Mouse (Mus musculus): ENCODE data around the gene Trpv3. TPM values are rescaled to one million over a fixed set of nuclear protein-coding genes. Genes with fewer than 3 reads are reported as not detected.

The Trpv3 gene
- polyA plus RNA-seq (2015; fragmentation: Nextera tagmentation; extraction: Ambion mirVana), result 0.20 and 0.29 TPM in 2 replicates

GRCm38 (mm10) chr11:73267267-73267666 is at the start of gene Trpv3:
TSS of gene Trpv3 (plus strand) at chr11:73267388.
- Histone ChIP-seq H3K4me2 (no peak within 1 kb of the TSS), H3K27ac (replicated peaks) (no peak within 1 kb of the TSS), H3K4me1 (no peaks in the 10 kb centered on the region), H3K36me3 (no peaks in the 10 kb centered on the region), H3K4me3 (replicated peaks) (no peak within 1 kb of the TSS), H3K9me3 (replicated peaks) (no peaks in the 10 kb centered on the region), H3K9ac (replicated peaks) (no peak within 1 kb of the TSS), H3K27me3 (replicated peaks) (no peaks in the 10 kb centered on the region)
- no peak for ATAC-seq (ENCODE audit: low FRiP score)
- 90% methylated on average over 7 of the region's 7 CpGs for WGBS

- no peak for ATAC-seq (ENCODE audit: low FRiP score)
- Histone ChIP-seq H3K27ac (replicated peaks) (no peak overlapping the region), H3K4me3 (replicated peaks) (no peak overlapping the region), H3K27me3 (replicated peaks) (0 out of 2 replicates have a peak, but pooled peaks cover 4% of the 10 kb centered on the region), H3K9me3 (replicated peaks) (no peaks in the 10 kb centered on the region), H3K4me2 (no peak overlapping the region), H3K9ac (replicated peaks) (no peak overlapping the region), H3K36me3 (no peaks in the 10 kb centered on the region), H3K4me1 (no peaks in the 10 kb centered on the region)
- WGBS, result 60% methylated on average over 2 of the region's 2 CpGs
These were observed 47.5 kb upstream of the Trpv3 start for GRCm38 (mm10) chr11:73219671-73220070.

GRCm38 (mm10) chr11:73220651-73221050 is 46.5 kb upstream of the Trpv3 start:
- Histone ChIP-seq H3K4me3 (replicated peaks) (no peak overlapping the region), H3K36me3 (no peaks in the 10 kb centered on the region), H3K4me1 (no peaks in the 10 kb centered on the region), H3K9me3 (replicated peaks) (no peaks in the 10 kb centered on the region), H3K9ac (replicated peaks) (no peak overlapping the region), H3K27me3 (replicated peaks) (no peaks in the 10 kb centered on the region), H3K27ac (replicated peaks) (no peak overlapping the region), H3K4me2 (no peak overlapping the region)
- no peak for ATAC-seq (ENCODE audit: low FRiP score)
- 88% methylated on average over 1 of the region's 1 CpGs for WGBS

- no peaks in the 10 kb centered on the region for H3K36me3 ChIP-seq
- no peaks in the 10 kb centered on the region for H3K27me3 ChIP-seq (replicated peaks)
- H3K9me3 ChIP-seq (replicated peaks), result no peaks in the 10 kb centered on the region
- ATAC-seq (ENCODE audit: low FRiP score), result no peak
- no peak overlapping the region for H3K4me2 ChIP-seq
- H3K4me1 ChIP-seq, result no peaks in the 10 kb centered on the region
- H3K27ac ChIP-seq (replicated peaks), result no peak overlapping the region
- H3K4me3 ChIP-seq (replicated peaks), result no peak overlapping the region
- H3K9ac ChIP-seq (replicated peaks), result no peak overlapping the region
- 44% methylated on average over 5 of the region's 5 CpGs for WGBS
These were observed 44.3 kb upstream of the Trpv3 start for GRCm38 (mm10) chr11:73222846-73223245.

GRCm38 (mm10) chr11:73223966-73224365 is 43.2 kb upstream of the Trpv3 start:
- WGBS, result 77% methylated on average over 2 of the region's 2 CpGs
- H3K9ac ChIP-seq (replicated peaks), result no peak overlapping the region
- H3K36me3 ChIP-seq, result no peaks in the 10 kb centered on the region
- H3K4me3 ChIP-seq (replicated peaks), result no peak overlapping the region
- H3K27me3 ChIP-seq (replicated peaks), result no peaks in the 10 kb centered on the region
- H3K9me3 ChIP-seq (replicated peaks), result 0 out of 2 replicates have a peak, but pooled peaks cover 2% of the 10 kb centered on the region
- ATAC-seq (ENCODE audit: low FRiP score), result no peak
- H3K4me2 ChIP-seq, result no peak overlapping the region
- no peaks in the 10 kb centered on the region for H3K4me1 ChIP-seq
- H3K27ac ChIP-seq (replicated peaks), result no peak overlapping the region

GRCm38 (mm10) chr11:73225856-73226255 is 41.3 kb upstream of the Trpv3 start:
- H3K4me3 ChIP-seq (replicated peaks), result no peak overlapping the region
- H3K9me3 ChIP-seq (replicated peaks), result 0 out of 2 replicates have a peak, but pooled peaks cover 4% of the 10 kb centered on the region
- H3K9ac ChIP-seq (replicated peaks), result no peak overlapping the region
- ATAC-seq (ENCODE audit: low FRiP score), result no peak
- no peak overlapping the region for H3K27ac ChIP-seq (replicated peaks)
- H3K27me3 ChIP-seq (replicated peaks), result no peaks in the 10 kb centered on the region
- no peaks in the 10 kb centered on the region for H3K36me3 ChIP-seq
- 93% methylated on average over 6 of the region's 6 CpGs for WGBS
- no peak overlapping the region for H3K4me2 ChIP-seq
- no peaks in the 10 kb centered on the region for H3K4me1 ChIP-seq

GRCm38 (mm10) chr11:73228881-73229280 is 38.3 kb upstream of the Trpv3 start:
- no peak overlapping the region for H3K9ac ChIP-seq (replicated peaks)
- H3K4me1 ChIP-seq, result no peaks in the 10 kb centered on the region
- H3K27me3 ChIP-seq (replicated peaks), result no peaks in the 10 kb centered on the region
- no peak overlapping the region for H3K4me3 ChIP-seq (replicated peaks)
- no peak overlapping the region for H3K4me2 ChIP-seq
- H3K9me3 ChIP-seq (replicated peaks), result 0 out of 2 replicates have a peak, but pooled peaks cover 4% of the 10 kb centered on the region
- WGBS, result 84% methylated on average over 5 of the region's 5 CpGs
- H3K36me3 ChIP-seq, result no peaks in the 10 kb centered on the region
- ATAC-seq (ENCODE audit: low FRiP score), result no peak
- no peak overlapping the region for H3K27ac ChIP-seq (replicated peaks)

GRCm38 (mm10) chr11:73230081-73230480 is 37.1 kb upstream of the Trpv3 start:
- H3K4me2 ChIP-seq, result no peak overlapping the region
- H3K36me3 ChIP-seq, result no peaks in the 10 kb centered on the region
- H3K4me3 ChIP-seq (replicated peaks), result no peak overlapping the region
- H3K9ac ChIP-seq (replicated peaks), result no peak overlapping the region
- no peaks in the 10 kb centered on the region for H3K27me3 ChIP-seq (replicated peaks)
- 93% methylated on average over 5 of the region's 5 CpGs for WGBS
- H3K27ac ChIP-seq (replicated peaks), result no peak overlapping the region
- 0 out of 2 replicates have a peak, but pooled peaks cover 4% of the 10 kb centered on the region for H3K9me3 ChIP-seq (replicated peaks)
- H3K4me1 ChIP-seq, result no peaks in the 10 kb centered on the region
- ATAC-seq (ENCODE audit: low FRiP score), result no peak

GRCm38 (mm10) chr11:73232513-73232912 is 34.7 kb upstream of the Trpv3 start:
- H3K9ac ChIP-seq (replicated peaks), result no peak overlapping the region
- no peaks in the 10 kb centered on the region for H3K27me3 ChIP-seq (replicated peaks)
- H3K36me3 ChIP-seq, result no peaks in the 10 kb centered on the region
- H3K4me2 ChIP-seq, result no peak overlapping the region
- H3K4me1 ChIP-seq, result 0 out of 2 replicates have a peak, but pooled peaks cover 5% of the 10 kb centered on the region
- 67% methylated on average over 2 of the region's 2 CpGs for WGBS
- H3K4me3 ChIP-seq (replicated peaks), result no peak overlapping the region
- no peak overlapping the region for H3K27ac ChIP-seq (replicated peaks)
- no peak for ATAC-seq (ENCODE audit: low FRiP score)
- H3K9me3 ChIP-seq (replicated peaks), result 0 out of 2 replicates have a peak, but pooled peaks cover 4% of the 10 kb centered on the region

GRCm38 (mm10) chr11:73233992-73234391 is 33.2 kb upstream of the Trpv3 start, which contains the start of gene Trpv1:
TSS of gene Trpv1 (plus strand) at chr11:73234292.
- Histone ChIP-seq H3K4me3 (replicated peaks) (no peak within 1 kb of the TSS), H3K27me3 (replicated peaks) (no peaks in the 10 kb centered on the region), H3K4me2 (no peak within 1 kb of the TSS), H3K27ac (replicated peaks) (no peak within 1 kb of the TSS), H3K4me1 (0 out of 2 replicates have a peak, but pooled peaks cover 5% of the 10 kb centered on the region), H3K36me3 (no peaks in the 10 kb centered on the region), H3K9me3 (replicated peaks) (0 out of 2 replicates have a peak, but pooled peaks cover 2% of the 10 kb centered on the region), H3K9ac (replicated peaks) (no peak within 1 kb of the TSS)
- no peak for ATAC-seq (ENCODE audit: low FRiP score)
- 73% methylated on average over 5 of the region's 5 CpGs for WGBS

GRCm38 (mm10) chr11:73235990-73236701 is 31.0 kb upstream of the Trpv3 start:
- Histone ChIP-seq H3K9ac (replicated peaks) (no peak overlapping the region), H3K27me3 (replicated peaks) (no peaks in the 10 kb centered on the region), H3K4me1 (0 out of 2 replicates have a peak, but pooled peaks cover 5% of the 10 kb centered on the region), H3K4me2 (no peak overlapping the region), H3K27ac (replicated peaks) (peak overlapping the region; percentile 28), H3K9me3 (replicated peaks) (no peaks in the 10 kb centered on the region), H3K4me3 (replicated peaks) (no peak overlapping the region), H3K36me3 (no peaks in the 10 kb centered on the region)
- WGBS, result 49% methylated on average over 5 of the region's 5 CpGs
- no peak for ATAC-seq (ENCODE audit: low FRiP score)

- Histone ChIP-seq H3K4me3 (replicated peaks) (no peak overlapping the region), H3K36me3 (no peaks in the 10 kb centered on the region), H3K27me3 (replicated peaks) (no peaks in the 10 kb centered on the region), H3K9me3 (replicated peaks) (no peaks in the 10 kb centered on the region), H3K9ac (replicated peaks) (no peak overlapping the region), H3K4me1 (0 out of 2 replicates have a peak, but pooled peaks cover 5% of the 10 kb centered on the region), H3K27ac (replicated peaks) (no peak overlapping the region), H3K4me2 (no peak overlapping the region)
- 65% methylated on average over 3 of the region's 3 CpGs for WGBS
- no peak for ATAC-seq (ENCODE audit: low FRiP score)
These were observed 30.5 kb upstream of the Trpv3 start for GRCm38 (mm10) chr11:73236731-73237130.

Measured in neural tube, embryonic 15.5 days (tissue).